Mouse (Mus musculus): ENCODE results near the gene Chst11.
A peak's percentile ranks its signal among the peaks of the same experiment; 100 is the strongest.

The Chst11 gene

DNA sequence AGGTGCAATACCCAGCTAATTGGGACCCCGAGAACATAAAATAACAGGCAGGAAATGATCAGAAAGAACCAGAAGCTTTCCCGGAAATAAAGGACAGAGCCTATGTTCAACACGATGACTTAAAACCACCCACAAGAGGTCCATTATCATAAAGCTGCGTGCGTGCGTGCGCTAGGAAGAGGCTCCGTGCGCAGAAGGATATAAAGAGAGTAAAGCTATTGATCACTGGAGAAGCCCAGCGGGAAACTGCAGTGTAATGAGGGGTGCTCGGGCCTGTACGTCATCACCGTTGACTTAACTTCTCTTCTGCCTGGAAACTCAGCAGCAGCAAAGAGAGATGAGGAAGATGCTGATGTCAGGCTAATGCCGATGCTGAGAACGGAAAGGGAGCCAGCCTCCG lies 224.8 kb downstream of the Chst11 start:
- no peak for DNase-seq (ENCODE audit: low read depth, low spot score)

DNA sequence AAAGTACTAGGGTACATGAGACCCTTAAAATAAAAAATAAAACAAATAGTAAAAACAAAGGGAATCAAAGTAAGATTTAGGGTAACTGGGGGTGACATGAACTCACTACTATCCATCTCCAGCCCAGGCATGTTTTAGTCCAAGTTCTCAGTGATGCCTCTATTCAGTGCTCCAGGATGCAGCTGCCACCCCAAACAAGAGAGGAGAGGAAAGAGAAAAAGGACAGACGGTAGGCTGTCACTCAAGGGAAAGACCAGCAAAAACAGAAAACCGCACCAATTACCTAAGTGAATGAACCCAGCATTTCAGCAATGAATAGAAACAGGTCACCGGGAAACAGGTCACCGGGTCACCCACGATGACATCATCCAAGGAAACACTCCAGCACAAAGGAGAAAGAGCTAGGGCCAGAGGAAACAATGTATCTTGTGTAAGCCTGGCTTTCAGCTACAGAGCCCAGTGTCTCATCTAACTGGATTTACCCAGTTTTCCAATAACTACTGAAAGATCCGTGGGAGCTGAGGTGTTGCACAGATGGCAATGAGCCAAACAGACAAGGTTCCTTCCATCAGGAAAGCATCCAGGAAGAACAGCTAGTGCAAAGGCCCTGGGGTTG lies 225.8 kb downstream of the Chst11 start:
- DNase-seq (ENCODE audit: low read depth, low spot score), result no peak

DNA sequence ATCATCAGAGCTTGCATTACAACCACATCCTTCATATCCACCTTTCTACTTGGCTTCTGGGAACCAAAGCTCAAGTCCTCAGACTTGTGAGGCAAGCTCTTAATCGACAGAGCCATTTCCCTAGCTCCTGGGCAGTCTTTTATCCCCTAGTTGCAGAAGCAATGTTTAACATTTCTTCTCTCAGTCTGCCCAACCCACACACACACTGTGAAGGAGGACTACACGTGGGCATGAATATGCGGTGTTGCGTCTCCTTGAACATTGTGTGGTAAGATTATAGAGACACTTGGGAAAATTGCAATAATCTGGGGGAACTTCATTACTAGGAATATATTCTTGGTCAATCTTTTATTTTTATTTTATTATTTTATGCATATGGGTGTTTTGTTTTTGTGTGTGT lies 227.3 kb downstream of the Chst11 start:
- DNase-seq (ENCODE audit: low read depth, low spot score), result peak; percentile 47

DNA sequence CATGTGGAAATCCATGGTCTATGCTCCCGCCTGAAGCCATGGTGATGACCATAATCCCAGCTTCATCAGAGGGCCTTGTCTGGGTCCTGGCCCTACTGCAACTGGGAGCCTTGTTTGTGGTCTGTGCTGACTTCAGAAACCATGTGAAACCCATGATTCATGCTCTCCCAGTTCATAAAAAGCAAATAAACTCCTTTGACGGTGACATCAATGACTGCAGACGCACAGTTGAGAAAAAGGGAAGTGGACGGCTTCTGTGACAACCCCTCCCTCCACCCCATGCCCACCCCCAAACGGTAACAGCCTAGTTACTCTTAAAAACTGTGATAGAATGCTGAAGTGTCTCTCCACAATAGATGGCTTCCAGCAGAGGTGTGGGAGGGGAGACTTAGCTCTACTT lies 230.3 kb downstream of the Chst11 start:
- DNase-seq (ENCODE audit: low read depth, low spot score), result no peak

DNA sequence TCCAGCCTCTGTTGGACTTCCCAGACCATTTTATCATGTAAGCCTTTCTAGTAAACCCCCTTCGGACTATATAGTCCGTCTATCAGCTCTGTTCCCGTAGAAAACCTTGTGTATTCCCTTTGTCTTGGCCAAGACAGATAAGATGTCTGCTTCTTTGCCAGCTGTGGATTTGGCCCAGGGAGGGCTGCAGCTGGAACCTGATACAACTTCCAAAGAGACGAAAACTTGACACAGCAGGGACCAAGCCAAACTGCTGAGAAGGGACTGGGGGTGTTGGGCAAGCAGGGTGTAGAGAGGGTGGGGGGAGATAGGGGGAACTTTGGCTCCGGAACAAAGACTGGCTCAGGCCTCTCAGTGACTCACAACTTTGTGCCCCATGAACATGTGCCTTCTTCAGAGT lies 232.0 kb downstream of the Chst11 start:
- DNase-seq (ENCODE audit: low read depth, low spot score), result no peak

DNA sequence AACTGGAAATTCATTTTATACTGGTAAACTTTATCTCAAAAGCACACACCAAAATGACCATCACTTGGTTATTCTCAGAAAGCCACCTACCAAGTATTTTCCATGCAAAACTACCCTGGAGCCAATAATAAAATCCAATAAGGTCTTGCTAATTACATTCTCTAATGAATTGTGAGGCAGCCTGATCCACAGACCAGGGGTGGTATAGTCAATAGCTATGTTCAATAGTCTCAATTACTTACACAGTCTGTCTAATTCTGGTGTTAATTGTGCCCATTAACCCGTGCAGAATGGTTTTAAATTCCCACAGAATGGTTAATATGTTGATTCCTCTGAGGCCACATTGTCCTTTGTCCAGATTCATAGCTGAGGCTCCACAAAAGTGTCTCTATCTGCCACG lies 233.5 kb downstream of the Chst11 start:
- no peak for DNase-seq (ENCODE audit: low read depth, low spot score)

DNA sequence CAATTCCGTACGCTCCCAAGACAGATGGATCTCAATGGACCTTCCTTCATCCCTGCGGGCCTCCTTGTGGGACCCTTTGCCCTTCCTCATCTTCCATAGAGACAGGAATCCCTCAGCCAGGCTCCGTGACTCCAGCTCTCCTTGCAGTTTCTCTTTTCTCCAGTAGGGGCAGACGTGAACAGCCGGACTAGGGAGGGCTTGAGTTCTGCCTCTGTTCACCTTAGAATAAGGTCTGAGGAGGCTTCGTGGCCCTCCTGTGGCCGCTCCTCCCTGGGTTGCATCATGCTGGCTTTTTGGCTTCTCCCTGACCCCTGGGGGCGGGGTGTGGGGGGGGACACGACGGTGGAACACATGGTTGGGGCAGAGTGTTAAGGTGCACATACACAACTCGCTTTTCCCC lies 234.4 kb downstream of the Chst11 start:
- DNase-seq (ENCODE audit: low read depth, low spot score), result peak; percentile 73

DNA sequence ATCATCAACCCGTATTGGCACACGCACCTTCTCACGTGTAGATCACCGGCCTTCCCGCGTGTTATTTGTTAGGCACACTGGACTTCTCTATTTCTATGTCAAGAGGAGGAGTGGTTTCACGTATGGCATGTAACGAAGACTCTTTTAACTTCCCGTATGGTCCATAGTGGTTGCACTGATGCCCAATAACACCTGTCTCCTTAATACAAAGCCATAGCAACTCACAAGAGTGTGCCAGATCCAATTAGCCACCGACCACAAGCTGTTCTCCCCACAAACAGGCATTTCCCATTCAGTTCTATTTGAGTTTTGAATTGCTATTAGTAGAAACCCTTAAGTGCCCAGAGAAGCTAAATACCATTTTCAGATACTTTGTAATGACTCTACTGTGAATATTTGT lies 234.9 kb downstream of the Chst11 start:
- DNase-seq (ENCODE audit: low read depth, low spot score), result no peak

DNA sequence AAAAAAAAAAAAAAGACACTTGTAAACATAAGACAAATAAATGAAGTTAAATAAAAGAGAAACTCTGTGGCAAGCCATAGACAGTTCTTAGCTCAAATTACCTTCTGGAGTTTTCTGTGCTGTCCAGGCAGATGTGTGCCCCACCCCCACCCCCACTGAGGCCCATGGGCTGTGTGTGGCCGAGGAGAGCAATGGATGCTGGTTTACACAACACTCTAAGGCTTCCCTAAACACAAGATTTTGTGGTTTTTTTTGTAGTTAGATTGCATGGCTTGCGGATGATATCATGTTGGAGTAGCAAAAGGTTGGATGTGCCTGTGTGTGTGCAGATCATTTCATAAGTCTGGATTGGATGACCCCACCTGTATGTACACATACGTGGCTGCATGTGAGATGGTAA lies 235.5 kb downstream of the Chst11 start:
- DNase-seq (ENCODE audit: low read depth, low spot score), result no peak

DNA sequence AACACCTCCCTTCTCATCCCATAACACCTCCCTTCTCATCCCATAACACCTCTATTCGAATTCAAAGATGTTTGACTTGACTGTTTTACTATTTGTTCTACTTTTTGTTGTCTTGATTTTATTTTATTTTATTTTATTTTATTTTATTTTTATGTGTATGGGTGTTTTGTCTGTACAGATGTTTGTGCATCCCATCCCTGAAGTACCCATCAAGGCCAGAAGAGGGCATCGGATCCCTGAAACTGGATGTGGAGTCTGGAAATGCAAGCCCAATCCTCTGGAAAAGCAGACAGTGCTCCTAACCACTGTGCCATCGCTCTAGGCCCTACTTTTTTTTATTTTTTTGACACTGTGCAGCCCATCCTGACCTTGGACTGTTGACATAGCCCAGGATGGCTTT lies 239.7 kb downstream of the Chst11 start:
- peak; percentile 54 for DNase-seq (ENCODE audit: low read depth, low spot score)

DNA sequence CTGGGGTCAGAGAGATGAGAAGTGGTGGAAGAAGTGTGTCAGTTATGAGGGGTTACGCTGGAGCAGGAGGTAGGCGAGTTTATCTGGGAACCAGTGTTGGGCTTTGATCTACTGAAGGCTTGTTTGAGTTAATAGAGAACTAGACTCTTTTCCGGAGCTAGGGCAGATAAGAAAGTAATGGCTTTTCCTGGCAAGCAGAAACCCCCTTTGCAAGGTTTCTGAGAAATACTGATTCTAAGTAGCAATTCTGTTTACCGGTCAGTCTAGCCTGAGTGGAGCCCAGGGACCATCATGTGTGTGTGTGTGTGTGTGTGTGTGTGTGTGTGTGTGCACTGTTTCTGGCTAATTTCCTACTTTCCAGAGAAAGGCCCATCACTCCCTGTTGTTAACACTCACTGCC lies 243.3 kb downstream of the Chst11 start:
- DNase-seq (ENCODE audit: low read depth, low spot score), result no peak

DNA sequence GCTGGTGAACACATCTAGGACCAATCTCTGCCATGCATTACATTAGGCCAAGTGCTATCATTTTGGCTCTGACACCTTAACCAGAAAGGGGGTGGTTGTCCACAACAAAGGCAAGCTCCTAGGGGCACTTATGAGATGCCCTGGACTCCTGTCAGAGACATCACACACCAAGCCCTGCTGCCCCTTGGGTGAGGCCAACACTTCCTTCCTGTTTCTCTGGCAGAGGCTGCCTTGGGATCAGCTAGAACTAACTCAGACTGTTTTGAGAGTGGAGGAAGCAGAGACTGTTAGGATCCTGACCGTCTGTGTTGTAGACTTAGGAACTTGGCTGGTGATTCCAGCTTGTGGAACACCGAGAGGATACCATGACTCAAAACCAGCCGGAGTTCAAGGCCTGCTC lies 248.7 kb downstream of the Chst11 start:
- DNase-seq (ENCODE audit: low read depth, low spot score), result no peak

DNA sequence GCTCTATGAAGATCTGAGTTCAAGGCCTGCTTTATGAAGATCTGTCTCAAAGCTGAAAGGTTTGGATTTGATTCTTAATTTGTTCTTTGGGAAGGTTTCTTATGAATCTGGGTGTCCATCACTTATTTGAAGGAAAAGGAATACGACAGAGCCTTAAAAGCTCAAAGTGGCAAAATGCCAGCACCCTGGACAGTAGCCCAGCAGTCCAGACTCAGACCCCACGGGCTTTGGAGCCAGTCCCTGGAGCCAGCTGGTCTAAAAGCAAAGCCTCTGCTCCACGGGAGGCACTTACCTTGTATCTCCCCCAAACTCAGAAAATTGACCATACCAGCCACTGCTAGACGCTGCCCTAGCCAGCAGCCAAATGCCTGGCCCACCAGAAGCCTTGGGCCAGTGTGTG lies 249.1 kb downstream of the Chst11 start:
- no peak for DNase-seq (ENCODE audit: low read depth, low spot score)

DNA sequence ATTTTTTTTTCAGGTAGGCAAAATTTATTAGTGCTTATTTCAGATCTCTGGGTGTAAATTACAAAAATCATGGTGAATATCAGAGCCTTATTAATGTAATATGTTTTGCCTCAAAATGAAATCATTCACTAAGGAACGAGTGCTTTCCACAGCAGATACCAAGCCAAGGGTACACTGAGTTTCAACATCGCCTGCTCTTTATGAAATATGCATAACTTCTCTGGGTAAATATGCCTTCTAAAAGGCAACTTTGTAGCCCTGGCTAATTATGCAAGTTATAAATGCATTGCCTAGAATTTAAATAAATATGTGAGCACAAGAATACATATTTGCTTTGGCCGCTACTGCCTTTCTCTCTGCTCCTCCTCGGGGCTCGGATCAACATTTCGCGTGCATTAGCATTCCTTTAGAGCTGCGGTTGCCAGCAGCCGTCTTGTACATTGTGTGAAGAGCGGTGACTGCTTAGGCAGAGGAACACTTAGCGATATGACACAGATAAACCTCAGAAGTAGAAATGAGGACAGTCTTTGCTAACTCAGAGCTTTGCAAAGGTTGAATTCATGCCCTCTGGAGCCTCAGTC lies 256.9 kb downstream of the Chst11 start:
- peak; percentile 53 for DNase-seq (ENCODE audit: low read depth, low spot score)

DNA sequence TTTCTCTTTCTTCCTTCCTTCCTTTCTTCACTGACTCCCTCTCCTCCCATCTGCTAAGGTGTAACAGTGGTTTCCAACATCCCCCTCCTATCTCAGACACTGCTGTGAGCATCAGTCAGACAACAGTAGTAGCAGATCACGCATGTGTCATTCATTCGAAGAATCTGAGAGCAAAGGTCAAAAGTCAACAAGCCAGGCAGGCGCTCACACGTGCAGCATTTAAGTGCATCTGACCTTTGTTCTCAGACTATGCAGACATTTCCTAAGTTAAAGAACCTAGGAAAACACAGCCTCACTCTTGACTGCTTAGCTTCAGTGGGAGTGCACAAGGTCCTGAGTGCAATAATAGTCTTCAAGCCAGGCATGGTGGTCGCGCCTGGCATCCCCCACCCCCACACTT lies 258.8 kb downstream of the Chst11 start:
- no peak for DNase-seq (ENCODE audit: low read depth, low spot score)

Measured in brain, adult 2 months (tissue).